Mouse (Mus musculus): ENCODE measurements around the gene Zdhhc18. TPM values are rescaled to one million over a fixed set of nuclear protein-coding genes. Genes with fewer than 3 reads are reported as not detected.
"Not testable (repeated sequence)": the region's sequence is repeated elsewhere in the genome, so short reads cannot be mapped to it uniquely, and the experiment has no call there.

Zdhhc18 gene
- total RNA-seq, 2 experiments from 2014 or later, result 24.1 to 35.7 TPM

- no peak for DNase-seq (ENCODE audit: low spot score)
Measured at GRCm38 (mm10) chr4:133665118-133665517, 15.2 kb upstream of the Zdhhc18 start.

- DNase-seq (ENCODE audit: low spot score), result no peak
Measured at GRCm38 (mm10) chr4:133662945-133663344, 13.0 kb upstream of the Zdhhc18 start.

- DNase-seq (ENCODE audit: low spot score), result no peak
Measured at GRCm38 (mm10) chr4:133662421-133662820, 12.5 kb upstream of the Zdhhc18 start.

GRCm38 (mm10) chr4:133660193-133661155 is 10.5 kb upstream of the Zdhhc18 start:
- peak; percentile 85 for DNase-seq (ENCODE audit: low spot score)

GRCm38 (mm10) chr4:133659497-133660192 is 9.7 kb upstream of the Zdhhc18 start:
- peak; percentile 51 for DNase-seq (ENCODE audit: low spot score)

- no peak for DNase-seq (ENCODE audit: low spot score)
Measured at GRCm38 (mm10) chr4:133658729-133659128, 8.8 kb upstream of the Zdhhc18 start.

GRCm38 (mm10) chr4:133657829-133658458 is 8.0 kb upstream of the Zdhhc18 start:
- DNase-seq (ENCODE audit: low spot score), result no peak

- DNase-seq (ENCODE audit: low spot score), result no peak
Measured at GRCm38 (mm10) chr4:133656997-133657396, 7.0 kb upstream of the Zdhhc18 start.

- no peak for DNase-seq (ENCODE audit: low spot score)
Measured at GRCm38 (mm10) chr4:133656294-133656693, 6.3 kb upstream of the Zdhhc18 start.

- not testable (repeated sequence) for DNase-seq (ENCODE audit: low spot score)
Measured at GRCm38 (mm10) chr4:133654070-133654469, 4.1 kb upstream of the Zdhhc18 start.

GRCm38 (mm10) chr4:133652746-133653145 is 2.8 kb upstream of the Zdhhc18 start:
- DNase-seq (ENCODE audit: low spot score), result no peak

GRCm38 (mm10) chr4:133651986-133652385 is 2.0 kb upstream of the Zdhhc18 start:
- no peak for DNase-seq (ENCODE audit: low spot score)

GRCm38 (mm10) chr4:133651445-133651844 is 1.5 kb upstream of the Zdhhc18 start:
- no peak for DNase-seq (ENCODE audit: low spot score)

GRCm38 (mm10) chr4:133649464-133649863 is 490 bp downstream of the Zdhhc18 start:
- DNase-seq (ENCODE audit: low spot score), result not testable (repeated sequence)

- DNase-seq (ENCODE audit: low spot score), result no peak
Measured at GRCm38 (mm10) chr4:133645680-133646079, 4.3 kb downstream of the Zdhhc18 start.

- DNase-seq (ENCODE audit: low spot score), result no peak
Measured at GRCm38 (mm10) chr4:133645195-133645594, 4.8 kb downstream of the Zdhhc18 start.

- no peak for DNase-seq (ENCODE audit: low spot score)
Measured at GRCm38 (mm10) chr4:133634043-133634410, 15.9 kb downstream of the Zdhhc18 start.

- peak; percentile 90 for DNase-seq (ENCODE audit: low spot score)
Measured at GRCm38 (mm10) chr4:133633332-133634042, 16.5 kb downstream of the Zdhhc18 start.

GRCm38 (mm10) chr4:133632483-133633327 is 17.2 kb downstream of the Zdhhc18 start:
- DNase-seq (ENCODE audit: low spot score), result no peak

GRCm38 (mm10) chr4:133631769-133632411 is 18.1 kb downstream of the Zdhhc18 start:
- no peak for DNase-seq (ENCODE audit: low spot score)

Measured in gastrocnemius, adult 18-20 months (tissue).